Mouse (Mus musculus): ENCODE data around the gene Zfp326. TPM values are rescaled to one million over a fixed set of nuclear protein-coding genes. Genes with fewer than 3 reads are reported as not detected.

Gene Zfp326
- total RNA-seq, 2 experiments from 2014 or later: 21.3 to 32.9 TPM

DNA sequence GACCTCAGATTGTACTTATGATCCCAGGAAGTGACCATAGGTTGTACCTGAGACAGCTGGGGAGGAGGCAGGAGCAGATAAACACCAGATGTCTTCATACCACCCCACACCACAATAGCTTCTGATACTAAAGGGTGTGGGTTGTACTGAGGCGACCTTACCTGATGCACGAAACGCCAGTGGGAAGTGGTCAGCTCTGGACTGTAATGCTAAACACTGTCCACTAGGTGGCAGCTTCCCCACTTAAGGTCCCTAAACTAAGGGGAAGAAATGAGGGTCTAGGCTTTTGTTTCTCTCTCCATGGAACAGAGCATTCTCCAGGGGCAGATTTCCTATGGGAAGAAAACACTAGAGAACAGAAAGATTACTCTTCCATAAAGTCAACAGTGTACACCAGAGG is 53.9 kb downstream of the Zfp326 start:
- ATAC-seq (ENCODE audit: poor library complexity, severe bottlenecking): peak; percentile 71

DNA sequence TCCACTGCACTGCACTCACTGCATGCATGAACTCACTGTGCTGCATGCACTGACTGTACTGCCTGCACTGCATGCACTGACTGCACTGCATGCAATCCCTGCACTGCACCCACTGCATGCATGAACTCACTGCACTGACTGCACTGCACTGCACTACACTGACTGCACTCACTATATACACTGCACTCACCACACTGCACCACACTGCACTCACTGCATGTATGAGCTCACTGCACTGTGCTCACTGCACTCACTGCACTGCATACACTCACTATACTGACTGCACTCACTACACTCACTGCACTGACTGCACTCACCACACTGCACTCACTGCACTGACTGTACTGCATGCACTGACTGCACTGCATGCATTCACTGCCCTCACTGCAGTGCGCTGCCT is 56.0 kb downstream of the Zfp326 start:
- ATAC-seq (ENCODE audit: poor library complexity, severe bottlenecking): no peak

DNA sequence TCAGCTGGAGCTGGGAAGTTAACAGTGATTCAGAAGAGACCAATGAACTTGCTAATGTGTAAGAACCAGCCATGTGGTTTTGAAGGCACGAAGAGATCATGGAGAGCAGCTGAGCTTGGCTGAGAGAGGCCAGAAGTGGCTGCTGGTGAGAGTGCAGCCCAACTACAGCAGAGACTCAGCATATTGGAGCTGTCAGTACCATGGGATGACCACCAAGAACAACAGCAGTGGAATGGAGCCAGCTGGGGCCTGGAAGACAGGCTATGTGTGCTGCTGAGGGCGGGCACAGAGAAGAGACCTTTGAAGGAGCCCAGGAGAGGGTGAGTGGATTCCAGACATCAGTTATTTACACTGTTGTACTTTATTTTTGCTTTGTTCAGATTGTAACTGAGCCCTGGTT is 65.6 kb downstream of the Zfp326 start:
- ATAC-seq (ENCODE audit: poor library complexity, severe bottlenecking): no peak

Other genes with a start within 250 kb of the Zfp326 start
- 79.7 and 88.1 TPM in 2 replicates for gene Lrrc8d, start 176.6 kb upstream of the Zfp326 start, total RNA-seq (2015)
- gene Lrrc8d, start 176.6 kb upstream of the Zfp326 start, total RNA-seq (2017): 38.6 and 50.0 TPM in 2 replicates